Comparison of ENCODE assay signal across 17 mouse cellular contexts in the genomic region with DNA sequence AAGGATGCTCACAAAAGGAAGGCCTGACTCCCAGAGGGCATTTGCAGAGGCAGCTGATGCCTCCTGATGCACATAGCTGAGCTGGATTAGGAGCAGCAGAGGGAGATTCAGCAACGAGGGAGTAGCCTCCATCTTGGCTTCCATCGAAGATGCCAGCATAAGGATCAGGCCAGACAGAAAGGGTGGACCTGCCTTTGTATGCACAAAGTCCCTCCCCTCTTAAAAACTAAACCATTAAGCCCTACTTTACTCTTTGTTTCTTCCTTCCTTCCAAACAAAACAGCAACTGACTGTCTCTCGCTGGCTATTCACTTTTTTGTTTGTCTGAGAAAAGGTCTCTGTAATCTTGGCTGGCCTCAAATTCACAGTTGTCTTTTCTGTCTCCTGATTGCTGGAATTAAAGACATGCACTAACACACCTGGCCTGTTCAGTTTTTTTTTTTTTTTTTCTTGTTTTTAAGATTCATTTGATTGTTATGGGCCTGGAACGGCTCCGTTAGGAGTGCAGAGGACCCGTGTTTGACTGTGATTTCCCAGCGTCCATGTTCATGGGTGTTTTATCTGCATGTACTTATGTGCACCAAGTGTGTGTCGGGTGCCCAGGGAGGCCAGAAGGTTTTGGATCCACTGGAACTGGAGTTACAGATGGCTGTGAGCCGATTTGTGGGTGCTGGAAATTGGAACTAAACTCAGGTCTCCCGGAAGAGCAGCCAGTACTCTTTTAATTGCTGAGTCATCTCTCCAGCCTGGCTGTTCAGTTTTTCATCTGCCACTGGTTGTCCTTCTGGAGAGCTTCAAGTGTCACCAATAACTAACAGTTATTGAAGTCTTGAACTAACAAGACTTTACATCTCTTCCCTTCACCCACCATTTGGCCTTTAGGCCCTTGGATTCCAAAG. TPM values are rescaled to one million over a fixed set of nuclear protein-coding genes. Genes with fewer than 3 reads are reported as not detected.
DNase-seq lines count a peak whose midpoint lies in the region; ATAC-seq and TF ChIP-seq lines count a peak whose summit lies in the region.
"Had no signal": no experiment of that assay in that cellular context is flagged by ENCODE, and none has a peak within 500 bp of the region (broad histone marks: within the 10 kb centered on the region; RNA-seq: fewer than 3 reads in every experiment).

No protein-coding gene starts in this region.

- TF ChIP-seq POLR2A in ES-Bruce4 (IDR thresholded peaks at IDR 0.05; ENCODE audit: insufficient read depth, low read length), result no peak

- H3K4me2 ChIP-seq in hindbrain, embryonic 14.5 days (replicated peaks), result no peak overlapping the region
- H3K4me2 ChIP-seq: heart, embryonic 15.5 days; hindbrain, embryonic 13.5 days; limb, embryonic 13.5 days had no signal

- peak overlapping the region; percentile 77 for H3K9ac ChIP-seq in ES-Bruce4 (ENCODE audit: low read depth, poor library complexity, severe bottlenecking)
- H3K9ac ChIP-seq in hindbrain, embryonic 14.5 days, result no peak overlapping the region
- H3K9ac ChIP-seq: heart, embryonic 15.5 days; hindbrain, embryonic 13.5 days; limb, embryonic 13.5 days had no signal

- no peak for TF ChIP-seq CTCF in ES-Bruce4 (IDR thresholded peaks at IDR 0.05; ENCODE audit: low read depth, low read length)

- no peaks in the 10 kb centered on the region for H3K36me3 ChIP-seq in ES-Bruce4 (ENCODE audit: control insufficient read depth, insufficient read depth, low read length, poor library complexity, severe bottlenecking)
- H3K36me3 ChIP-seq in hindbrain, embryonic 14.5 days (replicated peaks; ENCODE audit: control insufficient read depth, insufficient read depth), result no peaks in the 10 kb centered on the region
- H3K36me3 ChIP-seq: heart, embryonic 15.5 days; hindbrain, embryonic 13.5 days; limb, embryonic 13.5 days had no signal

- DNase-seq in layer of hippocampus, adult 11-12 months (ENCODE audit: low spot score), result peak; percentile 28
- DNase-seq in layer of hippocampus, postnatal 10 days (ENCODE audit: low spot score in 2 of 2), result no peak
- DNase-seq in ZHBTc4 (ENCODE audit: low read depth, low spot score), result peak; percentile 90
- peak; percentile 36 to 41 for DNase-seq in layer of hippocampus, postnatal 36 days
- DNase-seq in hindbrain, embryonic 14.5 days (ENCODE audit: low spot score), result no peak
- DNase-seq in embryo, embryonic 10.5 days (ENCODE audit: low spot score), result no peak
- DNase-seq in cerebellum, adult 9-11 months, result no peak
- DNase-seq: adrenal gland, adult 8-10 months; kidney, adult 11 months; kidney, postnatal 14 days had no signal

- H3K27ac ChIP-seq in ES-Bruce4 (ENCODE audit: insufficient read depth, low read length), result peak overlapping the region; percentile 97
- H3K27ac ChIP-seq in hindbrain, embryonic 14.5 days, result no peak overlapping the region
- H3K27ac ChIP-seq: heart, embryonic 15.5 days; hindbrain, embryonic 13.5 days; limb, embryonic 13.5 days had no signal

- no peaks in the 10 kb centered on the region for H3K27me3 ChIP-seq in ES-Bruce4 (ENCODE audit: control insufficient read depth, insufficient read depth, low read length, poor library complexity, severe bottlenecking)
- no peaks in the 10 kb centered on the region for H3K27me3 ChIP-seq in hindbrain, embryonic 14.5 days (ENCODE audit: control insufficient read depth, insufficient read depth, low read length)
- H3K27me3 ChIP-seq: heart, embryonic 15.5 days; hindbrain, embryonic 13.5 days; limb, embryonic 13.5 days; Patski had no signal

- no peak for ATAC-seq in hindbrain, embryonic 14.5 days (ENCODE audit: low FRiP score)
- ATAC-seq: forebrain, embryonic 14.5 days; lung, postnatal 0 days; Patski had no signal

- H3K4me1 ChIP-seq in ES-Bruce4 (ENCODE audit: control insufficient read depth, insufficient read depth, low read length), result peaks cover 3% of the 10 kb centered on the region
- peaks cover 5% of the 10 kb centered on the region; the same call in 1 of the 2 replicates for H3K4me1 ChIP-seq in hindbrain, embryonic 14.5 days (replicated peaks; ENCODE audit: control insufficient read depth, insufficient read depth, low read length)

- peak overlapping the region; percentile 56 for H3K4me3 ChIP-seq in ES-Bruce4 (ENCODE audit: low read depth, low read length)
- H3K4me3 ChIP-seq in hindbrain, embryonic 14.5 days (replicated peaks; ENCODE audit: low read length), result no peak overlapping the region
- H3K4me3 ChIP-seq: heart, embryonic 15.5 days; hindbrain, embryonic 13.5 days; limb, embryonic 13.5 days had no signal

- peak; percentile 80 for TF ChIP-seq EP300 in ES-Bruce4 (IDR thresholded peaks at IDR 0.05; ENCODE audit: insufficient read depth, low read depth, low read length)

- WGBS in hindbrain, embryonic 14.5 days, result 82% methylated on average over 10 of the region's 10 CpGs

- no peaks in the 10 kb centered on the region for H3K9me3 ChIP-seq in ES-Bruce4 (replicated peaks; ENCODE audit: control insufficient read depth, insufficient read depth, low read length, poor library complexity, severe bottlenecking)
- H3K9me3 ChIP-seq in hindbrain, embryonic 14.5 days (ENCODE audit: control insufficient read depth, low read length), result no peaks in the 10 kb centered on the region
- H3K9me3 ChIP-seq: heart, embryonic 15.5 days; hindbrain, embryonic 13.5 days; limb, embryonic 13.5 days had no signal

RNA-seq across cellular contexts. Expression of a gene that starts 5.6 kb away (rescaled TPM):
- 10 to 100 TPM; 47.3 to 51.1 TPM for total RNA-seq in layer of hippocampus, postnatal 10 days (2021)
- 131 and 133 TPM in 2 replicates for polyA plus RNA-seq in ES-Bruce4 (2011; ENCODE audit: insufficient read depth, insufficient read length, low read depth, missing spikeins)
- total RNA-seq in layer of hippocampus, postnatal 36 days (2021), result 10 to 100 TPM; 50.7 to 54.2 TPM
- 37.7 and 44.0 TPM in 2 replicates for polyA plus RNA-seq in hindbrain, embryonic 14.5 days (2014; fragmentation: Nextera tagmentation; extraction: Ambion mirVana)

RNA-seq across cellular contexts. Expression of a gene that starts 7.1 kb away (rescaled TPM):
- total RNA-seq in layer of hippocampus, postnatal 10 days (2021), result 10 to 100 TPM; 19.2 to 21.0 TPM
- polyA plus RNA-seq in ES-Bruce4 (2011; ENCODE audit: insufficient read depth, insufficient read length, low read depth, missing spikeins), result 30.1 and 35.7 TPM in 2 replicates
- 10 to 100 TPM; 15.7 to 17.5 TPM for total RNA-seq in layer of hippocampus, postnatal 36 days (2021)
- 25.6 and 31.4 TPM in 2 replicates for polyA plus RNA-seq in hindbrain, embryonic 14.5 days (2014; fragmentation: Nextera tagmentation; extraction: Ambion mirVana)

RNA-seq across cellular contexts. Expression of a gene that starts 34.3 kb away (rescaled TPM):
- 10 to 100 TPM; 54.9 to 60.6 TPM for total RNA-seq in layer of hippocampus, postnatal 10 days (2021)
- polyA plus RNA-seq in ES-Bruce4 (2011; ENCODE audit: insufficient read depth, insufficient read length, low read depth, missing spikeins), result 58.4 and 72.2 TPM in 2 replicates
- 10 to 100 TPM; 41.4 to 48.1 TPM for total RNA-seq in layer of hippocampus, postnatal 36 days (2021)
- polyA plus RNA-seq in hindbrain, embryonic 14.5 days (2014; fragmentation: Nextera tagmentation; extraction: Ambion mirVana), result 70.8 and 82.7 TPM in 2 replicates

RNA-seq across cellular contexts. Expression of a gene that starts 57.3 kb away (rescaled TPM):
- 10 to 100 TPM; 48.7 to 49.0 TPM for total RNA-seq in layer of hippocampus, postnatal 10 days (2021)
- polyA plus RNA-seq in ES-Bruce4 (2011; ENCODE audit: insufficient read depth, insufficient read length, low read depth, missing spikeins), result 2.4 TPM in 2 replicates
- total RNA-seq in layer of hippocampus, postnatal 36 days (2021), result 10 to 100 TPM; 93.1 to 93.2 TPM
- polyA plus RNA-seq in hindbrain, embryonic 14.5 days (2014; fragmentation: Nextera tagmentation; extraction: Ambion mirVana), result 29.7 and 33.2 TPM in 2 replicates

Comparison
In these comparisons a context has a peak if more than half of its experiments do, and no peak if none do; other contexts are left out.
1. DNase-seq: peak in layer of hippocampus, adult 11-12 months (single experiment), ZHBTc4 (single experiment) and layer of hippocampus, postnatal 36 days (2 of 2); none in layer of hippocampus, postnatal 10 days (0 of 2), hindbrain, embryonic 14.5 days (single experiment), embryo, embryonic 10.5 days (single experiment) and cerebellum, adult 9-11 months (single experiment).